Mouse (Mus musculus) kidney, adult 2 months (tissue): ENCODE measurements around the gene Rbp2.

Source experiments
- CTCF ChIP-seq: fragments of 200-500 bp; conservative IDR thresholded peaks from 2 replicates; pipeline ENCODE4 v1.5.1; 2011; ENCODE audit warnings: low read depth, mild to moderate bottlenecking, control low read depth, low read length, moderate library complexity, mixed read lengths; ENCODE audit not compliant: insufficient read depth, insufficient read length
- POLR2A ChIP-seq: fragments of 200-500 bp; IDR thresholded peaks from one replicate; pipeline ENCODE4 v1.6.1; 2011; ENCODE audit warnings: low read depth, low read length, control low read depth

DNA sequence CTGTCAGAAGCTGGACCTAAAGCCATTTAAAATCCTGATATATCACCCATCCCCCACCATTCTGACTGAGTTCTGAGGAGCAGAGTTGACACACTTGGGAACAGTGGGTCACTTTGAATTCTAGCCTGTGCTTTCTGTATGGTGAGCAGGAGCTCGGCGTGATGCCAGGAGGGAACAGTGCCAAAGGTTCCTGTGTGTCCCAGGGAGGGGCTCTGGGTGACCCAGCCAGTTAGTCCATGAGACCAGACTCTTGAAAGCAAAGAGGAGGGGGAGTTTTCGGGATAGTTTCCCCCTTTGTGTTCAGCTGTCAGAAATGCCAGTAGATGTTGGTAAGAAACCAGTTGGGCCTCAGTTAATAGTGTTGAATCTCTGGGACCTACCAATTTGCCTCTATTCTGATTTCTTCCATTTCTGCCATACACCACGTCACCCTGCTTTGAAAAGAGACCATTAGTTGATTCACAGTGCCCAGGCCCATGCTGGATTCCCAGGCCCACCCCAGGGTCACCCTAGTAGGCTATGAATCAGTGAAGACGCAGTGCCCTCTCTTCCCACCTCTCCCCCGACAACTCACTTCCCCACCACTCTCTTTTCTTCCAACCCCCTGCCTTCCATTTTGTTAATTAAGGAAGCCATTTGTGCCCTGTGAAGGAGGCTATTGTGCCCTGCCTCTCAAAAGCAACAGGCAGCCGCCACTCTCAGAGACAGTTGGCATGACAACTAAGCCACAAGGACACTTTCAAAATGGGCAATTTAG lies 39.0 kb downstream of the Rbp2 start:
- TF ChIP-seq CTCF = no peak
- TF ChIP-seq POLR2A = no peak
